Mouse (Mus musculus) liver, postnatal 0 days (tissue): ENCODE measurements at regions not wholly inside any gene's neighbourhood (a gene's known extent, or its start where the extent isn't known, plus 50 kb on each side); places are given as distances from the start of the nearest gene placed in this dataset.

Experiments used
- ATAC-seq: fragments of 200-750 bp; cut with Nextera tagmentation; 2 replicates; pipeline ENCODE4 v1.8.0; 2017; ENCODE audit warnings: mild to moderate bottlenecking, moderate library complexity
- DNase-seq: peaks from one replicate; pipeline ENCODE4 v3.0.0-alpha.2; 2016
- H3K27ac ChIP-seq: fragments of 300-500 bp; sonication (generic); 2 replicates; pipeline ENCODE4 v1.5.1; 2014; ENCODE audit warnings: antibody characterized with exemption, moderate library complexity, mild to moderate bottlenecking, low read depth
- H3K27me3 ChIP-seq: fragments of 300-500 bp; sonication (generic); 2 replicates; pipeline ENCODE4 v1.6.1; 2014; ENCODE audit warnings: low read length, control low read depth, mixed read lengths; ENCODE audit not compliant: insufficient read depth
- H3K36me3 ChIP-seq: fragments of 300-500 bp; sonication (generic); replicated peaks from 2 replicates; pipeline ENCODE4 v1.6.1; 2014; ENCODE audit warnings: mild to moderate bottlenecking, control low read depth, low read length, moderate library complexity, mixed read lengths; ENCODE audit not compliant: insufficient read depth
- H3K4me1 ChIP-seq: fragments of 300-500 bp; sonication (generic); 2 replicates; pipeline ENCODE4 v1.6.1; 2014; ENCODE audit warnings: antibody characterized with exemption, mild to moderate bottlenecking, control low read depth; ENCODE audit not compliant: insufficient read depth
- H3K4me2 ChIP-seq: fragments of 300-500 bp; sonication (generic); 2 replicates; pipeline ENCODE4 v1.6.1; 2014; ENCODE audit warnings: low read depth, mild to moderate bottlenecking, low read length, moderate library complexity, mixed read lengths
- H3K4me3 ChIP-seq: fragments of 300-500 bp; sonication (generic); 2 replicates; pipeline ENCODE4 v1.5.1; 2014; ENCODE audit warnings: low read depth, low read length
- H3K9ac ChIP-seq: fragments of 300-500 bp; sonication (generic); replicated peaks from 2 replicates; pipeline ENCODE4 v1.6.1; 2014; ENCODE audit warnings: mild to moderate bottlenecking, moderate library complexity
- H3K9me3 ChIP-seq: fragments of 300-500 bp; sonication (generic); 2 replicates; pipeline ENCODE4 v1.6.1; 2016; ENCODE audit warnings: mild to moderate bottlenecking, control low read depth, low read length, mixed read lengths
- CTCF ChIP-seq: sonication (generic); IDR thresholded peaks from 2 replicates; pipeline ENCODE4 v1.5.1; 2016; ENCODE audit warnings: antibody characterized with exemption, low read depth
- EP300 ChIP-seq: IDR thresholded peaks from 2 replicates; pipeline ENCODE4 v1.6.1; 2016; ENCODE audit warnings: antibody characterized with exemption, low read depth, mild to moderate bottlenecking
- WGBS: fragments of 180-500 bp; shearing (Covaris S2); extraction: QIAGEN DNeasy Blood & Tissue Kit; methylation state at CpG from one replicate; pipeline ENCODE4 v1.1.7; 2014; ENCODE audit not compliant: insufficient replicate concordance; 5-methylcytosine and 5-hydroxymethylcytosine counted together

GRCm38 (mm10) chr10:24541990-24542389 is 53.3 kb upstream of the Ccn2 start:
- Histone ChIP-seq H3K27ac (no peak overlapping the region), H3K4me3 (no peak overlapping the region), H3K4me2 (no peak overlapping the region), H3K9ac (no peak overlapping the region), H3K27me3 (no peaks in the 10 kb centered on the region), H3K9me3 (no peaks in the 10 kb centered on the region), H3K36me3 (no peaks in the 10 kb centered on the region), H3K4me1 (no peaks in the 10 kb centered on the region)
- ATAC-seq (no peak), DNase-seq (no peak)
- no peak for TF ChIP-seq EP300
- no peak for TF ChIP-seq CTCF
- WGBS, result 50% methylated on average over 4 of the region's 4 CpGs
